Mouse (Mus musculus): ENCODE results near the gene Cox6b1. TPM values are rescaled to one million over a fixed set of nuclear protein-coding genes. Genes with fewer than 3 reads are reported as not detected.

Gene Cox6b1
- polyA plus RNA-seq, 1 experiment from 2014 or later: 880 TPM

DNA sequence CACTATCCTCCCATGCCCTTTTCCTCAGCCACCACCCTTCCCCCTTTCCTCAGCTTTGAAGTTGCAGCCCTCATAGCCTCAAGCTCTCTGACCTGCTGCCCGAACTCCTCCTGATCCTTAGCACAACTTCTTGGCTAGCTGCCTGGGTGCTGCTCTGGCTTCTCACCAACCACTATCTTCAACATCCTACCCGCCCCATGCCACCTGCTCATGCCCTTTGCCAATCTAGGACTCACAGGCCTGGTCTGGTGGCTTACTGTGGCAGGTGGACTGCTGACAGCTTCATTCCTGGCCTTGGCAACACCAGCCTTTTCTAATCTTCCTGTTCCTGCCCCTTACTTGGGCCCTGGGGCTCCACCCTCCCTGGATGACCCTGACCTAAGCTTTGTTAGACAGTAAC lies 53.0 kb downstream of the Cox6b1 start:
- H3K36me3 ChIP-seq: peaks cover 97% of the 10 kb centered on the region
- no peak overlapping the region for H3K4me3 ChIP-seq
- no peak for ATAC-seq (ENCODE audit: low FRiP score)
- no peaks in the 10 kb centered on the region for H3K9me3 ChIP-seq (replicated peaks)
- no peak overlapping the region for H3K4me2 ChIP-seq (replicated peaks)
- H3K27me3 ChIP-seq: no peaks in the 10 kb centered on the region
- H3K4me1 ChIP-seq: no peaks in the 10 kb centered on the region
- H3K9ac ChIP-seq: no peak overlapping the region
- 83% methylated on average over 2 of the region's 2 CpGs for WGBS
- H3K27ac ChIP-seq: no peak overlapping the region

DNA sequence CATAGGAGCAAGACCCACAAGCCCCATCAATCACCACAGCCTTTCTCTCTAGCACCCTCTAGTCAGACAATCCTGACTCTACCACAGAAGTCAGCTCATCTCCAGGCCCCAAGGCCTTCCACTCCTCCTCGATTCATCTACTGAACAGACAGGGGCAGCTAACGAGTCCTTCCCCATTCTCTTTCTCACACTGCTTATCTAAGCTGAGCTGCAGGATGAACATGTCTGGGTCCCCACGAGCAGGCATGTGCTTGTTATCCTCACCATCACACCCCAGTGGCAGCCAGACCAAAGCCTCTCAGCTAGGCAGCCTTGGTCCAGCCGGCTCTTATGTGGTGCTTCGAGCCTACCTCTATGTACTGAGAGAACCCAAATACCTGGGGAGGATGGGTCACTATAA lies 53.6 kb downstream of the Cox6b1 start:
- no peak overlapping the region for H3K4me2 ChIP-seq (replicated peaks)
- H3K9me3 ChIP-seq (replicated peaks): no peaks in the 10 kb centered on the region
- H3K9ac ChIP-seq: no peak overlapping the region
- no peak overlapping the region for H3K4me3 ChIP-seq
- WGBS: 92% methylated on average over 5 of the region's 5 CpGs
- H3K27ac ChIP-seq: no peak overlapping the region
- H3K4me1 ChIP-seq: no peaks in the 10 kb centered on the region
- H3K27me3 ChIP-seq: no peaks in the 10 kb centered on the region
- peaks cover 95% of the 10 kb centered on the region for H3K36me3 ChIP-seq
- no peak for ATAC-seq (ENCODE audit: low FRiP score)

DNA sequence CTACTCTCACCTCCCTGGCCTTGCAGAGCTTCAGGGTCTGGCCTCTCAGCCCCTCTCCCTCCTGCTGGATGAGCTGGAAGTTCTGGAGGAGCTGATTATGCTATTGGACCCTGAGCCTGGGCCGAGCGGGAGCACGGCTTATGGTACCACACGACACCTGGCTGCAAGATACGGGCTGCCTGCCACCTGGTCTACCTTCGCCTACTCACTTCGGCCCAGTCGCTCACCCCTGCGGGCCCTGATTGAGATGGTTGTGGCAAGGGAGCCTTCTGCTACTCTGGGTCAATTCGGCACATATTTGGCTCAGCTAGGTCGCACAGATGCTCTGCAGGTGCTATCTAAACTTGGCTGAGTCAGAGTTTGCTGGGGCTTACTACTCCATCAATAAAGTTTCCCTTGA lies 58.4 kb downstream of the Cox6b1 start:
- no peak for ATAC-seq (ENCODE audit: low FRiP score)
- no peak overlapping the region for H3K4me2 ChIP-seq (replicated peaks)
- no peak overlapping the region for H3K4me3 ChIP-seq
- H3K36me3 ChIP-seq: peaks cover 75% of the 10 kb centered on the region
- no peaks in the 10 kb centered on the region for H3K9me3 ChIP-seq (replicated peaks)
- no peak overlapping the region for H3K27ac ChIP-seq
- H3K27me3 ChIP-seq: no peaks in the 10 kb centered on the region
- H3K9ac ChIP-seq: no peak overlapping the region
- WGBS: 91% methylated on average over 11 of the region's 11 CpGs
- H3K4me1 ChIP-seq: peaks cover 7% of the 10 kb centered on the region

Small RNAs within 50 kb of the gene (microRNA-seq; reads per million reads assigned to microRNA genes)
- 1.1 reads per million for gene Mir3569

Other genes starting within 250 kb of the Cox6b1 start
- 17.7 and 19.7 TPM in 2 replicates for gene Tyrobp, start 212.4 kb downstream of the Cox6b1 start, polyA plus RNA-seq (2016; fragmentation: Nextera tagmentation; extraction: Ambion mirVana)
- gene Hcst, start 206.3 kb downstream of the Cox6b1 start, polyA plus RNA-seq (2016; fragmentation: Nextera tagmentation; extraction: Ambion mirVana): 0.57 and 0.86 TPM in 2 replicates
- gene Nfkbid, start 204.4 kb downstream of the Cox6b1 start, polyA plus RNA-seq (2016; fragmentation: Nextera tagmentation; extraction: Ambion mirVana): 1.3 and 2.2 TPM in 2 replicates
- 348 and 365 TPM in 2 replicates for gene Aplp1, start 180.6 kb downstream of the Cox6b1 start, polyA plus RNA-seq (2016; fragmentation: Nextera tagmentation; extraction: Ambion mirVana)
- 16.1 and 23.9 TPM in 2 replicates for gene Kirrel2, start 168.5 kb downstream of the Cox6b1 start, polyA plus RNA-seq (2016; fragmentation: Nextera tagmentation; extraction: Ambion mirVana)
- gene Nphs1, start 167.8 kb downstream of the Cox6b1 start, polyA plus RNA-seq (2016; fragmentation: Nextera tagmentation; extraction: Ambion mirVana): 3.8 and 5.2 TPM in 2 replicates
- gene Prodh2, start 132.5 kb downstream of the Cox6b1 start, polyA plus RNA-seq (2016; fragmentation: Nextera tagmentation; extraction: Ambion mirVana): not detected in 2 replicates
- 88.6 and 98.9 TPM in 2 replicates for gene Arhgap33, start 91.1 kb downstream of the Cox6b1 start, polyA plus RNA-seq (2016; fragmentation: Nextera tagmentation; extraction: Ambion mirVana)
- 5.7 and 7.1 TPM in 2 replicates for gene Hspb6, start 74.0 kb downstream of the Cox6b1 start, polyA plus RNA-seq (2016; fragmentation: Nextera tagmentation; extraction: Ambion mirVana)
- 11.3 and 12.6 TPM in 2 replicates for gene Proser3, start 73.9 kb downstream of the Cox6b1 start, polyA plus RNA-seq (2016; fragmentation: Nextera tagmentation; extraction: Ambion mirVana)
- gene Lin37, start 66.3 kb downstream of the Cox6b1 start, polyA plus RNA-seq (2016; fragmentation: Nextera tagmentation; extraction: Ambion mirVana): 52.4 and 55.2 TPM in 2 replicates
- 80.6 and 87.5 TPM in 2 replicates for gene U2af1l4, start 62.9 kb downstream of the Cox6b1 start, polyA plus RNA-seq (2016; fragmentation: Nextera tagmentation; extraction: Ambion mirVana)
- 18.1 and 19.5 TPM in 2 replicates for gene Gm49396, start 62.8 kb downstream of the Cox6b1 start, polyA plus RNA-seq (2016; fragmentation: Nextera tagmentation; extraction: Ambion mirVana)
- 128 and 139 TPM in 2 replicates for gene Psenen, start 62.5 kb downstream of the Cox6b1 start, polyA plus RNA-seq (2016; fragmentation: Nextera tagmentation; extraction: Ambion mirVana)
- 4.2 and 6.3 TPM in 2 replicates for gene Igflr1, start 60.7 kb downstream of the Cox6b1 start, polyA plus RNA-seq (2016; fragmentation: Nextera tagmentation; extraction: Ambion mirVana)
- gene Kmt2b, start 37.4 kb downstream of the Cox6b1 start, polyA plus RNA-seq (2016; fragmentation: Nextera tagmentation; extraction: Ambion mirVana): 8.8 and 9.9 TPM in 2 replicates
- gene Zbtb32, start 27.2 kb downstream of the Cox6b1 start, polyA plus RNA-seq (2016; fragmentation: Nextera tagmentation; extraction: Ambion mirVana): 0.17 and 0.39 TPM in 2 replicates
- gene Upk1a, start 13.3 kb downstream of the Cox6b1 start, polyA plus RNA-seq (2016; fragmentation: Nextera tagmentation; extraction: Ambion mirVana): 0.21 and 0.35 TPM in 2 replicates
- not detected in 2 replicates for gene Etv2, start 9.7 kb upstream of the Cox6b1 start, polyA plus RNA-seq (2016; fragmentation: Nextera tagmentation; extraction: Ambion mirVana)
- gene Rbm42, start 24.2 kb upstream of the Cox6b1 start, polyA plus RNA-seq (2016; fragmentation: Nextera tagmentation; extraction: Ambion mirVana): 153 and 160 TPM in 2 replicates
- gene Haus5, start 38.8 kb upstream of the Cox6b1 start, polyA plus RNA-seq (2016; fragmentation: Nextera tagmentation; extraction: Ambion mirVana): 35.4 and 38.4 TPM in 2 replicates
- gene Pmis2, start 45.5 kb upstream of the Cox6b1 start, polyA plus RNA-seq (2016; fragmentation: Nextera tagmentation; extraction: Ambion mirVana): not detected in 2 replicates
- not detected in 2 replicates for gene 2200002J24Rik, start 72.8 kb upstream of the Cox6b1 start, polyA plus RNA-seq (2016; fragmentation: Nextera tagmentation; extraction: Ambion mirVana)
- gene Atp4a, start 86.1 kb upstream of the Cox6b1 start, polyA plus RNA-seq (2016; fragmentation: Nextera tagmentation; extraction: Ambion mirVana): 0.93 and 1.3 TPM in 2 replicates
- 147 and 164 TPM in 2 replicates for gene Tmem147, start 103.4 kb upstream of the Cox6b1 start, polyA plus RNA-seq (2016; fragmentation: Nextera tagmentation; extraction: Ambion mirVana)
- 0.76 and 1.1 TPM in 2 replicates for gene Gapdhs, start 117.5 kb upstream of the Cox6b1 start, polyA plus RNA-seq (2016; fragmentation: Nextera tagmentation; extraction: Ambion mirVana)
- gene Sbsn, start 125.3 kb upstream of the Cox6b1 start, polyA plus RNA-seq (2016; fragmentation: Nextera tagmentation; extraction: Ambion mirVana): 1.7 and 2.5 TPM in 2 replicates
- 0.59 and 0.67 TPM in 2 replicates for gene Dmkn, start 137.6 kb upstream of the Cox6b1 start, polyA plus RNA-seq (2016; fragmentation: Nextera tagmentation; extraction: Ambion mirVana)
- not detected in 2 replicates for gene Krtdap, start 161.7 kb upstream of the Cox6b1 start, polyA plus RNA-seq (2016; fragmentation: Nextera tagmentation; extraction: Ambion mirVana)
- gene Ffar2, start 197.6 kb upstream of the Cox6b1 start, polyA plus RNA-seq (2016; fragmentation: Nextera tagmentation; extraction: Ambion mirVana): not detected in 2 replicates
- not detected in 2 replicates for gene Ffar3, start 230.0 kb upstream of the Cox6b1 start, polyA plus RNA-seq (2016; fragmentation: Nextera tagmentation; extraction: Ambion mirVana)
- gene Ffar1, start 235.4 kb upstream of the Cox6b1 start, polyA plus RNA-seq (2016; fragmentation: Nextera tagmentation; extraction: Ambion mirVana): not detected in 2 replicates